Mouse (Mus musculus): ENCODE results near the gene Art1. TPM values are rescaled to one million over a fixed set of nuclear protein-coding genes. Genes with fewer than 3 reads are reported as not detected.

Art1 gene
- polyA plus RNA-seq, 1 experiment from 2014 or later = not detected

DNA sequence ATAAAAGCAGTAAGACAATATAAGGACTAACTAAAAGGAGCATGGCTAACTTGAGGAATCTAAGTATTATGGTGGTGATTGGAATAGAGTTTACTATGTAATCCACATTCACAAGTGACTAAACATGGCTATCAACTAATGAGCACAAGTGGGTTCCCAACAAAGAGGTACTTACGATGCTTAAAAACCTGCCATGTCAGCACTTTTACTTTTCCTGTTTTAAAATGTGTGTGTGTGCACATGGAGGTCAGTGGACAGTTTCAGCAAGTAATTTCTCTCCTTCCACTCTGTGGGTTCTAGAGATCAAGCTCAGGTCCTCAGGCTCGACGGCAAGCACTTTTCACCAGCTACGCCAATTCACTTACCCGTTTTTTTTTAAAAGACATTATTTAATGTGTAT, 36.4 kb downstream of the Art1 start:
- no peak for ATAC-seq
- WGBS = 96% methylated on average over 5 of the region's 5 CpGs
- Histone ChIP-seq H3K27ac (ENCODE audit: low read depth, low read length) (no peak overlapping the region), H3K36me3 (ENCODE audit: control insufficient read depth, insufficient read depth) (peaks cover 69% of the 10 kb centered on the region), H3K4me2 (replicated peaks; ENCODE audit: low read depth) (no peak overlapping the region), H3K4me1 (replicated peaks; ENCODE audit: control insufficient read depth, insufficient read depth, low read length) (no peaks in the 10 kb centered on the region), H3K9me3 (ENCODE audit: control insufficient read depth) (no peaks in the 10 kb centered on the region), H3K4me3 (ENCODE audit: low read depth, low read length) (no peak overlapping the region), H3K27me3 (replicated peaks; ENCODE audit: control insufficient read depth, insufficient read depth, low read length) (no peaks in the 10 kb centered on the region), H3K9ac (ENCODE audit: low read depth, low read length) (no peak overlapping the region)
- no peak for TF ChIP-seq CTCF (IDR thresholded peaks at IDR 0.05; ENCODE audit: low read depth)

DNA sequence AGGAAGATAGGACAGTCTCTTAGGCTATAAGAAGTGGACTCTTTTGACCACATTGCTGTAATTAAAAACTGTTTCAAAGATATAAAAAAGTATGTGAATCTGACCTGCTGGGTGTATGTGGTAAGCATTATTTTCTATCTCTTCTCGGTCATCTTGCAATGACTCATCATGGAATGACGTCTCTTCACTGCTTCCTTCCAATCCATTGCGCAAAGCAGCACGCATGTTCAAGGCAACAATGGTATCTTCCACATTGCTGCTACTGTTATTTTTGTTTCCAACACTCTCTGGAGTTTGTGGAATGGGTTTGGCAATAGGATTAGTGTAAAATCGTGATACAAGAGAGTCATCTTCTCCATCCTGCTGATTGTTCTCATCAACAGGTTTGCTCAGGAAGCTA, 52.1 kb downstream of the Art1 start:
- 78% methylated on average over 5 of the region's 5 CpGs for WGBS
- no peaks in the 10 kb centered on the region for H3K9me3 ChIP-seq (ENCODE audit: control insufficient read depth)

More for the DNA sequence above, 52.1 kb downstream of the Art1 start:
- H3K27ac ChIP-seq (ENCODE audit: low read depth, low read length) = no peak overlapping the region
- H3K4me1 ChIP-seq (replicated peaks; ENCODE audit: control insufficient read depth, insufficient read depth, low read length) = no peaks in the 10 kb centered on the region
- no peak for TF ChIP-seq CTCF (IDR thresholded peaks at IDR 0.05; ENCODE audit: low read depth)
- peaks cover 61% of the 10 kb centered on the region for H3K36me3 ChIP-seq (ENCODE audit: control insufficient read depth, insufficient read depth)
- H3K4me3 ChIP-seq (ENCODE audit: low read depth, low read length) = no peak overlapping the region
- no peak for ATAC-seq
- no peaks in the 10 kb centered on the region for H3K27me3 ChIP-seq (replicated peaks; ENCODE audit: control insufficient read depth, insufficient read depth, low read length)
- no peak overlapping the region for H3K4me2 ChIP-seq (replicated peaks; ENCODE audit: low read depth)
- H3K9ac ChIP-seq (ENCODE audit: low read depth, low read length) = no peak overlapping the region

Other genes starting within 250 kb of the Art1 start
- gene Folr2, start 244.5 kb upstream of the Art1 start, polyA plus RNA-seq (2015; fragmentation: Nextera tagmentation; extraction: Ambion mirVana) = 1.1 and 1.2 TPM in 2 replicates
- 56.2 and 58.1 TPM in 2 replicates for gene Anapc15, start 238.0 kb upstream of the Art1 start, polyA plus RNA-seq (2015; fragmentation: Nextera tagmentation; extraction: Ambion mirVana)
- 521 and 623 TPM in 2 replicates for gene Folr1, start 231.0 kb upstream of the Art1 start, polyA plus RNA-seq (2015; fragmentation: Nextera tagmentation; extraction: Ambion mirVana)
- 179 TPM in 2 replicates for gene Lamtor1, start 195.8 kb upstream of the Art1 start, polyA plus RNA-seq (2015; fragmentation: Nextera tagmentation; extraction: Ambion mirVana)
- gene Tomt, start 195.4 kb upstream of the Art1 start, polyA plus RNA-seq (2015; fragmentation: Nextera tagmentation; extraction: Ambion mirVana) = 0.20 and 0.25 TPM in 2 replicates
- gene Lrrc51, start 167.8 kb upstream of the Art1 start, polyA plus RNA-seq (2015; fragmentation: Nextera tagmentation; extraction: Ambion mirVana) = 3.1 and 3.6 TPM in 2 replicates
- gene Numa1, start 167.6 kb upstream of the Art1 start, polyA plus RNA-seq (2015; fragmentation: Nextera tagmentation; extraction: Ambion mirVana) = 17.0 and 19.2 TPM in 2 replicates
- gene Il18bp, start 83.1 kb upstream of the Art1 start, polyA plus RNA-seq (2015; fragmentation: Nextera tagmentation; extraction: Ambion mirVana) = 5.2 and 5.8 TPM in 2 replicates
- 21.9 and 22.3 TPM in 2 replicates for gene Rnf121, start 36.3 kb upstream of the Art1 start, polyA plus RNA-seq (2015; fragmentation: Nextera tagmentation; extraction: Ambion mirVana)
- gene Xndc1, start 36.2 kb upstream of the Art1 start, polyA plus RNA-seq (2015; fragmentation: Nextera tagmentation; extraction: Ambion mirVana) = 4.4 and 6.1 TPM in 2 replicates
- 0.16 TPM in 1 of 2 replicates, not detected in the other for gene Xntrpc, start 36.0 kb upstream of the Art1 start, polyA plus RNA-seq (2015; fragmentation: Nextera tagmentation; extraction: Ambion mirVana)
- gene Trpc2, start 18.6 kb upstream of the Art1 start, polyA plus RNA-seq (2015; fragmentation: Nextera tagmentation; extraction: Ambion mirVana) = 0.05 TPM in 1 of 2 replicates, not detected in the other
- 0.09 and 0.20 TPM in 2 replicates for gene Art5, start 7.7 kb downstream of the Art1 start, polyA plus RNA-seq (2015; fragmentation: Nextera tagmentation; extraction: Ambion mirVana)
- not detected in 2 replicates for gene Chrna10, start 15.1 kb downstream of the Art1 start, polyA plus RNA-seq (2015; fragmentation: Nextera tagmentation; extraction: Ambion mirVana)
- gene Nup98, start 108.4 kb downstream of the Art1 start, polyA plus RNA-seq (2015; fragmentation: Nextera tagmentation; extraction: Ambion mirVana) = 13.3 and 14.8 TPM in 2 replicates
- 34.9 and 35.0 TPM in 2 replicates for gene Pgap2, start 108.5 kb downstream of the Art1 start, polyA plus RNA-seq (2015; fragmentation: Nextera tagmentation; extraction: Ambion mirVana)
- 74.2 and 78.1 TPM in 2 replicates for gene Rhog, start 154.3 kb downstream of the Art1 start, polyA plus RNA-seq (2015; fragmentation: Nextera tagmentation; extraction: Ambion mirVana)
- 13.0 and 13.8 TPM in 2 replicates for gene Stim1, start 166.1 kb downstream of the Art1 start, polyA plus RNA-seq (2015; fragmentation: Nextera tagmentation; extraction: Ambion mirVana)